Mouse (Mus musculus): ENCODE results near the gene Gpr182. TPM values are rescaled to one million over a fixed set of nuclear protein-coding genes. Genes with fewer than 3 reads are reported as not detected.

Gpr182 gene
- 0.11 TPM for polyA plus RNA-seq (2017; shearing (Covaris generic))

DNA sequence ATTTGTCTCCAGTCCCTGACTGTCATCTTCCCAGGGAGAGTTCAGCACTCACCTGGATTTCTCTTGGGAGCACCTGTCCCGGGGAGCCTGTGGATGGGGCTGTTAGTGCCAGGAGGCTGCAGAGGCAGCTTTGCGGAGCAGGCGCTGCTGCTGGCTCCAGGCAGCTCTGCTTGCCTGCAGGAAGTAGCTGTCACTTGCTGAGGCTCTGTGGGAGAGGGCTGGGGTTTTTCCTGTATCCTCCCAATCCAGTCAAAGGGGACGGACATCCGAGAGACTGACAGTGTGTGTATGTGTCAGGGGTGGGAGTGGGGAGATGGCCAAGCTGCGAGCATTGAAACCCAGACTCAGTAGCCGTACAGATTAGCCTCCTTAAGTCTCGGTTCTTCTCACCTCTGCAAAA, at the start of gene Gpr182:
Gene Gpr182, minus strand, starts transcription at position 185 of the 400 bp plus-strand sequence.

DNA sequence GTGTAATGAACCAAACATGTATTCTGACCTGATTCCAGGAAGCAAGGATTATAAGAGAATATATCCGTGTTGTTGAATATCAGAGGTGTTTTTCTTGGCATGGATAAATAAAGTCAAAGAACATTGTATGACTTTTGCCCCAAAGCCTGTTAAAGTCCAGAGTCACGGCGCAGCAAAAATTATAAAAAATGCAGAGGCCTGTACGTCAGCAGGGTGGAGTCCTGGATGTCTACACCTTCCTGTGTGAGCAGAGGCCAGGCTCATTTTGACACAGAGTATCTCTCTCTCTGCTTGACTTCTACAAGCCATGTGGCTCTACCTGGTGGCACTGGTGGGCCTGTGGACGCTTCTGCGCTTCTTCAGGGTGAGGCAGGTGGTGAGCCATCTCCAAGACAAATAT, 49.4 kb upstream of the Gpr182 start, which contains the start of gene Rdh16:
Gene Rdh16, plus strand, starts transcription at position 262 of the 400 bp plus-strand sequence.

GRCm38 (mm10) chr10:127776011-127776410, 24.5 kb upstream of the Gpr182 start, which contains the start of gene Rdh9:
Gene Rdh9 (plus strand): TSS chr10:127776386.

DNA sequence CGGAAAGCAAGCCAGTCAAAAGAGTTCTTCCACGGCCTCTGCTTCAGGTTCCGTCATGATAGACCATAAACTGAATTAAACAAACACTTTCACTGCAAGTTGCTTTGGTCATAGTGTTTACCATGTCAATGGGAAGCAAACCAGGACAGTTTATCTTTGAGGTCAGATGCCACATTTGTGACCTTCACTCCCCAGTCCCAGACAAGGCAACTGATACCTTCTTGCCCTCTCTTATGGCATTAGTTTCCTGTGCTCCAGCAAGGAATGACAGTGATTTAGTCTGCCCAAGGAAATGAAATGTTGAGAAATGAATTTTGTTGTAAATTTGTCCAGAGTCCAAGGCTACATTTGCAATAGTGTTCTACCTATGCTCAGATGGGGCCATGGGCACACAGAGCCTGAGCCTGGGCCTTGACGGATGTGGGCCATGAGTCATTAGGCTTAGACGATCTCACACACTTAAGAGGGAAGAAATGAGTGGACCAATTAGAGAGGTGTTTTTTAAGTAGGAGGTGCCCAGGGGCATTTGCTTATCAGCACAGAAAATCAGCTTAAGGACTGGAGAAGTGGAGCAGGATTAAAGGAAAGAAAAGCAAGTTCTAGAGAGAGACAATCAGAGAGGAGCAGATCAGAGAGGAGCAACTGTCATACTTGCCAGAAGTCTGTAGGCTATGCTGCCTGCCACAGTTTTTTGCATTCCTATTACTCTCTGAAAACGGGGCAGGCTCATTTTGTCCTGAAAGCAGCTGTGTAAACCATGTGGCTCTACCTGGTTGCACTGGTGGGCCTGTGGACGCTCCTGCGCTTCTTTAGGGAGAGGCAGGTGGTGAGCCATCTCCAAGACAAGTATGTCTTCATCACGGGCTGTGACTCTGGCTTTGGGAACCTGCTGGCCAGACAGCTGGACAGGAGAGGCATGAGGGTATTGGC, 7.9 kb upstream of the Gpr182 start, which contains the start of the genes Rdh1 and Rdh16f1:
Gene Rdh1, plus strand, starts transcription at position 541 of the 930 bp plus-strand sequence.
Gene Rdh16f1, plus strand, starts transcription at position 607 of the 930 bp plus-strand sequence.

GRCm38 (mm10) chr10:127739083-127739660, 12.4 kb downstream of the Gpr182 start, which contains the start of gene Zbtb39:
Gene Zbtb39 (plus strand): TSS chr10:127739538.

DNA sequence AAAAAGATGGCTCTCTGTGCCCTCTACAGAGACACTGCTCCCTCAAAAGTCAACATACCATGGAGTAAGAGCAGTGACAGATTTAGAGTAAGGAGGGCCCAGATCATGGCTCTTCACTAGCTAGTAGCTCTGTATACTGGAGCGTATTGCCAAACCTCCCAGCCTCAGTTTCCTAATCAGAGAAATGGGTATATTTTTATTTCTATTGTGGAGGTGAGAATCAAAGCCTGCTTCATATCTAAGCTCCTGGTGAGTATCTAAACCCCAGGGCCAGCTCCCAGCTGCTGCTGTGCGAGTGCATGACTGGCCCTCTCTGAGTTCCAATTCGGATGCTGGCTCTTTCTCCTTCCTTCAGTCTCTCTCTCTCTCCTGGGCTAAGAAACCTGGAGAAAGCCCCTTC, 27.4 kb downstream of the Gpr182 start, which contains the start of gene Tac2:
Gene Tac2, plus strand, starts transcription at position 301 of the 400 bp plus-strand sequence.

DNA sequence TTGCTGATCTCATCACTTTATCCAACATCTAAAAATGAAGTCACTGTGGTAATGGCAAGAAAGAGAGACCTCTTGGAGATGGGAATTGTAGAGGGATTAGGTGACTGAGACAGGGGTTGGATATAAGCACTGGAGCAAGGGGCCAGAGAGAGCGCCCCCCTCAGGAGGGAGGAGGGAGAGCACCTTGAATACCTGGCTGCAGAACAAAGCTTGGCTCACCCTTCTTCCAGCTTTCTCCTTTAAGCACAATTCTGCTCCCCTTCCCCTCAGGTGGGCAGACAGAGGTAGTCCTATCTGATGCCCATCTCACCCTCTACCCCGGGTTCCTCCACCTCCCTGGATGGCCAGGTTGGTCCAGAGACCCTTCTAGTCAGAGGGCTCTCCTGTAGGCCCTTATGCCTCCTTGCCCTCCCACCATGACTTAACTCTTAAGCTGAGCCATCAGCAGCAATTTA, 46.7 kb downstream of the Gpr182 start, which contains the start of gene Myo1a:
Gene Myo1a, plus strand, starts transcription at position 405 of the 455 bp plus-strand sequence.

Other genes starting within 250 kb of the Gpr182 start
- not detected for gene Ndufa4l2, start 236.8 kb downstream of the Gpr182 start, polyA plus RNA-seq (2017; shearing (Covaris generic))
- 106 TPM for gene Shmt2, start 229.3 kb downstream of the Gpr182 start, polyA plus RNA-seq (2017; shearing (Covaris generic))
- gene Nxph4, start 217.2 kb downstream of the Gpr182 start, polyA plus RNA-seq (2017; shearing (Covaris generic)) = not detected
- gene Lrp1, start 130.6 kb downstream of the Gpr182 start, polyA plus RNA-seq (2017; shearing (Covaris generic)) = 1.3 TPM
- gene Stat6, start 108.7 kb downstream of the Gpr182 start, polyA plus RNA-seq (2017; shearing (Covaris generic)) = 289 TPM
- 10.1 TPM for gene Nemp1, start 84.8 kb downstream of the Gpr182 start, polyA plus RNA-seq (2017; shearing (Covaris generic))
- gene Nab2, start 83.2 kb downstream of the Gpr182 start, polyA plus RNA-seq (2017; shearing (Covaris generic)) = 66.6 TPM
- not detected for gene Myo1a, start 46.6 kb downstream of the Gpr182 start, polyA plus RNA-seq (2017; shearing (Covaris generic))
- gene Tac2, start 27.3 kb downstream of the Gpr182 start, polyA plus RNA-seq (2017; shearing (Covaris generic)) = not detected
- 0.43 TPM for gene Zbtb39, start 12.2 kb downstream of the Gpr182 start, polyA plus RNA-seq (2017; shearing (Covaris generic))
- 0.22 TPM for gene Rdh1, start 8.0 kb upstream of the Gpr182 start, polyA plus RNA-seq (2017; shearing (Covaris generic))
- gene Rdh16f1, start 8.1 kb upstream of the Gpr182 start, polyA plus RNA-seq (2017; shearing (Covaris generic)) = not detected
- 0.46 TPM for gene Rdh9, start 24.7 kb upstream of the Gpr182 start, polyA plus RNA-seq (2017; shearing (Covaris generic))
- not detected for gene Rdh16, start 49.4 kb upstream of the Gpr182 start, polyA plus RNA-seq (2017; shearing (Covaris generic))
- gene Rdh19, start 98.2 kb upstream of the Gpr182 start, polyA plus RNA-seq (2017; shearing (Covaris generic)) = not detected
- not detected for gene Rdh16f2, start 114.7 kb upstream of the Gpr182 start, polyA plus RNA-seq (2017; shearing (Covaris generic))
- gene Rdh7, start 137.1 kb upstream of the Gpr182 start, polyA plus RNA-seq (2017; shearing (Covaris generic)) = not detected
- gene Sdr9c7, start 146.8 kb upstream of the Gpr182 start, polyA plus RNA-seq (2017; shearing (Covaris generic)) = not detected

All from CD4-positive, CD25-positive, alpha-beta regulatory T cell, adult 9 weeks (primary cell).